ENCODE assay signal across 9 mouse cellular contexts in the genomic region with DNA sequence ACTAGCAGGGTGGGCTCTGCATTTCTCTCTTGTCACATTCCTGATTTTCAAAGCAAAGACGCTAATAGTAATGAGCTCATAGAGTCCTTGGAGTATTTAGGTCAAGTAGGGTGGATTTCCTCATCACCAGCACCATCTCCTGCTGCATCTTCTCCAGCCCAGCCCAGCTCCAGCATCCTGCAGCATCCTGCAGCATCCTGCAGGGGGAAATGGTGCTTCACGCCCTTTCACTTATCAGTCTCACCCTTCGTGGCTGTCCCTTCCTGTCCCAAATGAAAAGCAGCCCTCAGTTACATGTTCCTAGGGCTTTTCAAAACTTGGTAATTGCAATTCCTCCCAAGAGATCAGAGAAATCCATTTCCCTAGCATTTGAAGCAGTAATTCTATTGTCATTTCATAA. TPM values are rescaled to one million over a fixed set of nuclear protein-coding genes. Genes with fewer than 3 reads are reported as not detected.
DNase-seq lines count a peak whose midpoint lies in the region; ATAC-seq and TF ChIP-seq lines count a peak whose summit lies in the region.
"Had no signal": no experiment of that assay in that cellular context is flagged by ENCODE, and none has a peak within 500 bp of the region (broad histone marks: within the 10 kb centered on the region; RNA-seq: fewer than 3 reads in every experiment).

No protein-coding gene starts in this region.

- no peaks in the 10 kb centered on the region for H3K9me3 ChIP-seq in MEL (replicated peaks; ENCODE audit: insufficient read depth, low read length)
- H3K9me3 ChIP-seq in forebrain, embryonic 16.5 days (ENCODE audit: control insufficient read depth, low read length) = no peaks in the 10 kb centered on the region

- no peak for ATAC-seq in forebrain, embryonic 16.5 days

- no peak overlapping the region for H3K9ac ChIP-seq in liver, adult 2 months (ENCODE audit: low read depth, low read length)
- H3K9ac ChIP-seq in MEL (ENCODE audit: control insufficient read depth, low read depth, low read length, poor library complexity, severe bottlenecking) = no peak overlapping the region
- no peak overlapping the region for H3K9ac ChIP-seq in forebrain, embryonic 16.5 days (replicated peaks; ENCODE audit: low read depth, low read length)

- H3K4me2 ChIP-seq in forebrain, embryonic 16.5 days (ENCODE audit: low read length) = no peak overlapping the region

- peak; percentile 28; the same call in 1 of the 2 replicates for TF ChIP-seq CTCF in liver, adult 2 months (IDR thresholded peaks at IDR 0.05; ENCODE audit: low read depth, low read length)
- TF ChIP-seq CTCF in MEL (IDR thresholded peaks at IDR 0.05 in 2 of 3, conservative IDR thresholded peaks at IDR 0.05 in 1 of 3; ENCODE audit: control insufficient read depth in 1 of 3, insufficient read depth in 1 of 3, low read depth in 2 of 3, low read length in 3 of 3, poor library complexity in 1 of 3, severe bottlenecking in 1 of 3) = peak in 2 of 3 experiments; percentile 33 to 55; a peak in 4 of 6 replicates

- TF ChIP-seq POLR2A in liver, adult 2 months (IDR thresholded peaks at IDR 0.05; ENCODE audit: extremely low read depth, insufficient read depth, low read length) = no peak
- TF ChIP-seq POLR2A in MEL (IDR thresholded peaks at IDR 0.05; ENCODE audit: control insufficient read depth in 1 of 2, insufficient read depth in 1 of 2, low read depth in 1 of 2, low read length in 2 of 2, poor library complexity in 1 of 2) = no peak

- peak; percentile 52 for TF ChIP-seq RAD21 in MEL (IDR thresholded peaks at IDR 0.05; ENCODE audit: low read depth, low read length)

- no peaks in the 10 kb centered on the region for H3K79me2 ChIP-seq in liver, adult 2 months (ENCODE audit: control insufficient read depth, insufficient read depth, low read length)
- H3K79me2 ChIP-seq in MEL (ENCODE audit: control insufficient read depth, insufficient read depth, low read length, poor library complexity) = no peaks in the 10 kb centered on the region

- no peak overlapping the region for H3K27ac ChIP-seq in liver, adult 2 months (replicated peaks; ENCODE audit: insufficient read depth, low read depth, low read length)
- no peak overlapping the region for H3K27ac ChIP-seq in MEL (ENCODE audit: control insufficient read depth, low read depth, low read length)
- H3K27ac ChIP-seq in forebrain, embryonic 16.5 days (ENCODE audit: low read length) = no peak overlapping the region
- H3K27ac ChIP-seq: macrophage had no signal

- TF ChIP-seq EP300 in MEL (IDR thresholded peaks at IDR 0.05; ENCODE audit: low read depth in 1 of 2, low read length in 2 of 2) = no peak

- H3K4me3 ChIP-seq in liver, adult 2 months (ENCODE audit: insufficient read depth, low read depth, low read length) = no peak overlapping the region
- no peak overlapping the region for H3K4me3 ChIP-seq in MEL (ENCODE audit: control insufficient read depth in 1 of 2, insufficient read depth in 1 of 2, low read depth in 2 of 2, low read length in 2 of 2)
- no peak overlapping the region for H3K4me3 ChIP-seq in forebrain, embryonic 16.5 days (replicated peaks; ENCODE audit: low read length)

- H3K36me3 ChIP-seq in liver, adult 2 months (ENCODE audit: control insufficient read depth, insufficient read depth, low read length) = no peaks in the 10 kb centered on the region
- H3K36me3 ChIP-seq in MEL (ENCODE audit: control insufficient read depth in 1 of 2, insufficient read depth in 2 of 2, low read length in 2 of 2) = no peaks in the 10 kb centered on the region
- H3K36me3 ChIP-seq in forebrain, embryonic 16.5 days (ENCODE audit: control insufficient read depth, insufficient read depth) = no peaks in the 10 kb centered on the region

- H3K4me1 ChIP-seq in liver, adult 2 months (ENCODE audit: control insufficient read depth, insufficient read depth, low read length) = no peaks in the 10 kb centered on the region
- H3K4me1 ChIP-seq in MEL (ENCODE audit: control insufficient read depth in 1 of 2, insufficient read depth in 2 of 2, low read length in 2 of 2) = no peaks in the 10 kb centered on the region
- H3K4me1 ChIP-seq in forebrain, embryonic 16.5 days (replicated peaks; ENCODE audit: control insufficient read depth, insufficient read depth, low read length) = no peaks in the 10 kb centered on the region

- 30% methylated on average over 3 of the region's 3 CpGs for WGBS in liver, adult 2 months
- WGBS in forebrain, embryonic 16.5 days = 42% methylated on average over 3 of the region's 3 CpGs

- no peaks in the 10 kb centered on the region for H3K27me3 ChIP-seq in liver, adult 2 months (ENCODE audit: control insufficient read depth, insufficient read depth, low read length)
- no peaks in the 10 kb centered on the region; a peak in 1 of 4 replicates for H3K27me3 ChIP-seq in MEL (ENCODE audit: control insufficient read depth in 1 of 2, insufficient read depth in 2 of 2, low read length in 2 of 2)
- no peaks in the 10 kb centered on the region for H3K27me3 ChIP-seq in forebrain, embryonic 16.5 days (replicated peaks; ENCODE audit: control insufficient read depth, insufficient read depth, low read length)

- DNase-seq in embryo, embryonic 10 days (ENCODE audit: low spot score) = peak; percentile 14
- no peak for DNase-seq in embryo, embryonic 9.5 days (ENCODE audit: extremely low spot score)
- DNase-seq in liver, adult 2 months (ENCODE audit: extremely low read depth, low read depth, low spot score) = no peak
- no peak for DNase-seq in liver
- DNase-seq in MEL (ENCODE audit: low read depth, low spot score) = peak; percentile 30
- peak; percentile 16 for DNase-seq in retina, postnatal 1 day
- no peak for DNase-seq in left cerebral cortex, adult 9 months (ENCODE audit: low spot score in 2 of 2)

TF ChIP-seq in MEL, 35 proteins besides CTCF, POLR2A, EP300 and RAD21:
- TF ChIP-seq SMC3 (IDR thresholded peaks at IDR 0.05; ENCODE audit: low read depth, low read length) = peak; percentile 59
- TF ChIP-seq TCF12 (IDR thresholded peaks at IDR 0.05; ENCODE audit: low read depth, low read length) = no peak

RNA-seq across cellular contexts. Expression of gene Xpnpep2, which starts 15.0 kb away (rescaled TPM):
- total RNA-seq in liver, adult 2 months (2014; rRNA removed) = not detected in 2 replicates
- not detected in 2 replicates for polyA plus RNA-seq in liver, adult 2 months (2012; rRNA removed)
- total RNA-seq in MEL (2012; rRNA removed) = 0.31 and 0.62 TPM in 2 replicates
- polyA plus RNA-seq in MEL (2012; ENCODE audit: insufficient read depth in 1 of 2, insufficient read length in 2 of 2, low read depth in 1 of 2, low replicate concordance in 2 of 2, missing spikeins in 1 of 2) = 1 to 10 TPM in 1 of 2 experiments, not detected in 1; 1.9 TPM
- 0.75 and 1.0 TPM in 2 replicates for polyA plus RNA-seq in forebrain, embryonic 16.5 days (2015; fragmentation: Nextera tagmentation; extraction: Ambion mirVana)
- polyA plus RNA-seq: macrophage had no signal

RNA-seq across cellular contexts. Expression of gene Sash3, which starts 52.7 kb away (rescaled TPM):
- total RNA-seq in liver, adult 2 months (2014; rRNA removed) = 0.83 and 1.5 TPM in 2 replicates
- 0.72 and 1.4 TPM in 2 replicates for polyA plus RNA-seq in liver, adult 2 months (2012; rRNA removed)
- total RNA-seq in MEL (2012; rRNA removed) = 0.31 and 0.56 TPM in 2 replicates
- polyA plus RNA-seq in MEL (2012; ENCODE audit: insufficient read depth in 1 of 2, insufficient read length in 2 of 2, low read depth in 1 of 2, low replicate concordance in 2 of 2, missing spikeins in 1 of 2) = 1 to 10 TPM in 1 of 2 experiments, not detected in 1; 1.2 TPM
- polyA plus RNA-seq in forebrain, embryonic 16.5 days (2015; fragmentation: Nextera tagmentation; extraction: Ambion mirVana) = 0.90 and 1.1 TPM in 2 replicates

RNA-seq across cellular contexts. Expression of gene Apln, which starts 58.9 kb away (rescaled TPM):
- 0.07 and 0.09 TPM in 2 replicates for total RNA-seq in liver, adult 2 months (2014; rRNA removed)
- polyA plus RNA-seq in liver, adult 2 months (2012; rRNA removed) = 0.04 TPM in 1 of 2 replicates, not detected in the other
- not detected in 2 replicates for total RNA-seq in MEL (2012; rRNA removed)
- under 1 TPM in 1 of 2 experiments, not detected in 1; 0.08 TPM for polyA plus RNA-seq in MEL (2012; ENCODE audit: insufficient read depth in 1 of 2, insufficient read length in 2 of 2, low read depth in 1 of 2, low replicate concordance in 2 of 2, missing spikeins in 1 of 2)
- polyA plus RNA-seq in forebrain, embryonic 16.5 days (2015; fragmentation: Nextera tagmentation; extraction: Ambion mirVana) = 5.7 and 5.9 TPM in 2 replicates

Comparison
In these comparisons a context has a peak if more than half of its experiments do, and no peak if none do; other contexts are left out.
1. DNase-seq: peak in embryo, embryonic 10 days (single experiment), MEL (single experiment) and retina, postnatal 1 day (single experiment); none in embryo, embryonic 9.5 days (single experiment), liver, adult 2 months (single experiment), liver (single experiment) and left cerebral cortex, adult 9 months (0 of 2).